Mouse (Mus musculus) kidney, postnatal 0 days (tissue): Measurements from ENCODE around the gene Trem2. TPM values are rescaled to one million over a fixed set of nuclear protein-coding genes. Genes with fewer than 3 reads are reported as not detected.
"Not testable (repeated sequence)": the region's sequence is repeated elsewhere in the genome, so short reads cannot be mapped to it uniquely, and the experiment has no call there.

Experiments used
- ATAC-seq: fragments of 200-750 bp; cut with Nextera tagmentation; replicated peaks from 2 replicates; pipeline ENCODE4 v1.8.0; 2017; ENCODE audit warnings: low read depth, moderate number of reproducible peaks, moderate TSS enrichment, moderate library complexity; ENCODE audit not compliant: low FRiP score
- DNase-seq: peaks from one replicate; pipeline ENCODE4 v3.0.0-alpha.2; 2016; ENCODE audit warnings: low spot score
- H3K27ac ChIP-seq: fragments of 300-500 bp; sonication (generic); 2 replicates; pipeline ENCODE4 v1.5.1; 2014; ENCODE audit warnings: mild to moderate bottlenecking
- H3K27me3 ChIP-seq: fragments of 300-500 bp; sonication (generic); 2 replicates; pipeline ENCODE4 v1.6.1; 2014; ENCODE audit warnings: low read length, mixed read lengths; ENCODE audit not compliant: insufficient read depth
- H3K36me3 ChIP-seq: fragments of 300-500 bp; sonication (generic); 2 replicates; pipeline ENCODE4 v1.6.1; 2014; ENCODE audit warnings: low read length, mixed read lengths; ENCODE audit not compliant: insufficient read depth
- H3K4me1 ChIP-seq: fragments of 300-500 bp; sonication (generic); replicated peaks from 2 replicates; pipeline ENCODE4 v1.6.1; 2014; ENCODE audit warnings: antibody characterized with exemption, low read length, mixed read lengths; ENCODE audit not compliant: insufficient read depth
- H3K4me2 ChIP-seq: fragments of 300-500 bp; sonication (generic); 2 replicates; pipeline ENCODE4 v1.6.1; 2014; ENCODE audit warnings: mild to moderate bottlenecking, low read length, moderate library complexity, mixed read lengths
- H3K4me3 ChIP-seq: fragments of 300-500 bp; sonication (generic); replicated peaks from 2 replicates; pipeline ENCODE4 v1.5.1; 2014; ENCODE audit warnings: low read depth, low read length
- H3K9ac ChIP-seq: fragments of 300-500 bp; sonication (generic); 2 replicates; pipeline ENCODE4 v1.6.1; 2014; ENCODE audit warnings: low read depth, low read length
- H3K9me3 ChIP-seq: fragments of 300-500 bp; sonication (generic); replicated peaks from 2 replicates; pipeline ENCODE4 v1.6.1; 2016; ENCODE audit warnings: low read length, inconsistent platforms, mixed read lengths
- CTCF ChIP-seq: IDR thresholded peaks from 2 replicates; pipeline ENCODE4 v1.5.1; 2016; ENCODE audit warnings: antibody characterized with exemption, low read depth, mild to moderate bottlenecking, moderate library complexity
- WGBS: fragments of 180-500 bp; shearing (Covaris S2); extraction: QIAGEN DNeasy Blood & Tissue Kit; methylation state at CpG from one replicate; pipeline ENCODE4 v1.1.7; 2014; 5-methylcytosine and 5-hydroxymethylcytosine counted together
- polyA plus RNA-seq: library from polyadenylated mRNA; unstranded; fragments of >200 nt; fragmentation: Nextera tagmentation; extraction: Ambion mirVana; gene quantifications from 2 replicates; pipeline ENCODE4 v1.2.1, GENCODE M21; 2015

Gene Trem2
- polyA plus RNA-seq, 1 experiment from 2014 or later, result 3.0 TPM

GRCm38 (mm10) chr17:48346834-48347233, 633 bp downstream of the Trem2 start:
- Histone ChIP-seq H3K27ac (no peak overlapping the region), H3K36me3 (no peaks in the 10 kb centered on the region), H3K4me2 (no peak overlapping the region), H3K27me3 (no peaks in the 10 kb centered on the region), H3K4me1 (no peaks in the 10 kb centered on the region), H3K9me3 (no peaks in the 10 kb centered on the region), H3K9ac (no peak overlapping the region), H3K4me3 (no peak overlapping the region)
- WGBS, result 69% methylated on average over 4 of the region's 4 CpGs
- ATAC-seq (no peak), DNase-seq (no peak)
- no peak for TF ChIP-seq CTCF

GRCm38 (mm10) chr17:48347287-48347686, 1.1 kb downstream of the Trem2 start:
- H3K36me3 ChIP-seq, result no peaks in the 10 kb centered on the region
- H3K27me3 ChIP-seq, result no peaks in the 10 kb centered on the region
- no peak for DNase-seq
- WGBS, result 71% methylated on average over 2 of the region's 2 CpGs
- no peak overlapping the region for H3K4me3 ChIP-seq
- TF ChIP-seq CTCF, result no peak
- no peak overlapping the region for H3K27ac ChIP-seq
- no peak for ATAC-seq
- no peak overlapping the region for H3K4me2 ChIP-seq
- H3K9me3 ChIP-seq, result no peaks in the 10 kb centered on the region
- no peak overlapping the region for H3K9ac ChIP-seq
- no peaks in the 10 kb centered on the region for H3K4me1 ChIP-seq

- no peak overlapping the region for H3K9ac ChIP-seq
- ATAC-seq (no peak), DNase-seq (no peak)
- H3K27ac ChIP-seq, result no peak overlapping the region
- whole genome bisulfite sequencing, result 72% methylated on average over 5 of the region's 5 CpGs
- no peaks in the 10 kb centered on the region for H3K36me3 ChIP-seq
- no peak overlapping the region for H3K4me2 ChIP-seq
- no peaks in the 10 kb centered on the region for H3K4me1 ChIP-seq
- H3K27me3 ChIP-seq, result no peaks in the 10 kb centered on the region
- no peak overlapping the region for H3K4me3 ChIP-seq
- H3K9me3 ChIP-seq, result no peaks in the 10 kb centered on the region
- no peak for TF ChIP-seq CTCF
Observed at GRCm38 (mm10) chr17:48350681-48351193, 4.5 kb downstream of the Trem2 start.

- not testable (repeated sequence) for H3K27me3 ChIP-seq, H3K4me2 ChIP-seq, H3K36me3 ChIP-seq, H3K4me3 ChIP-seq, H3K9me3 ChIP-seq, H3K9ac ChIP-seq, ATAC-seq, H3K4me1 ChIP-seq, H3K27ac ChIP-seq, DNase-seq
- 80% methylated on average over 7 of the region's 7 CpGs for WGBS
Observed at GRCm38 (mm10) chr17:48352976-48353375, 6.8 kb downstream of the Trem2 start.

- no peak overlapping the region for H3K4me2 ChIP-seq
Observed at GRCm38 (mm10) chr17:48355822-48356221, 9.6 kb downstream of the Trem2 start.

GRCm38 (mm10) chr17:48357892-48358291, 11.7 kb downstream of the Trem2 start:
- ATAC-seq, result no peak
- Histone ChIP-seq H3K27me3 (no peaks in the 10 kb centered on the region), H3K27ac (no peak overlapping the region), H3K4me1 (no peaks in the 10 kb centered on the region), H3K9me3 (no peaks in the 10 kb centered on the region), H3K4me3 (no peak overlapping the region), H3K36me3 (no peaks in the 10 kb centered on the region), H3K9ac (no peak overlapping the region), H3K4me2 (no peak overlapping the region)
- no peak for DNase-seq
- WGBS, result 57% methylated on average over 2 of the region's 2 CpGs
- TF ChIP-seq CTCF, result no peak

More at GRCm38 (mm10) chr17:48355822-48356221, 9.6 kb downstream of the Trem2 start:
- H3K27me3 ChIP-seq, result no peaks in the 10 kb centered on the region
- no peaks in the 10 kb centered on the region for H3K9me3 ChIP-seq
- no peak overlapping the region for H3K4me3 ChIP-seq
- WGBS, result 89% methylated on average over 3 of the region's 3 CpGs
- no peak overlapping the region for H3K9ac ChIP-seq
- ATAC-seq (no peak), DNase-seq (no peak)
- H3K36me3 ChIP-seq, result no peaks in the 10 kb centered on the region
- no peak overlapping the region for H3K27ac ChIP-seq
- H3K4me1 ChIP-seq, result no peaks in the 10 kb centered on the region
- TF ChIP-seq CTCF, result no peak

- ATAC-seq, result no peak
- no peaks in the 10 kb centered on the region for H3K4me1 ChIP-seq
Observed at GRCm38 (mm10) chr17:48359616-48360015, 13.4 kb downstream of the Trem2 start, which contains the start of gene Treml1. TSS of gene Treml1 (plus strand) at chr17:48359916.

More at GRCm38 (mm10) chr17:48359616-48360015, 13.4 kb downstream of the Trem2 start, which contains the start of gene Treml1:
- TF ChIP-seq CTCF, result no peak
- Histone ChIP-seq H3K9ac (no peak within 1 kb of the TSS), H3K4me3 (no peak within 1 kb of the TSS), H3K4me2 (no peak within 1 kb of the TSS), H3K9me3 (no peaks in the 10 kb centered on the region), H3K36me3 (no peaks in the 10 kb centered on the region), H3K27me3 (no peaks in the 10 kb centered on the region), H3K27ac (no peak within 1 kb of the TSS)
- DNase-seq, result no peak
- 68% methylated on average over 7 of the region's 7 CpGs for WGBS
